Mouse (Mus musculus): Measurements from ENCODE around the gene Naglu. TPM values are rescaled to one million over a fixed set of nuclear protein-coding genes. Genes with fewer than 3 reads are reported as not detected.

Naglu gene
- total RNA-seq, 4 experiments from 2014 or later = 10.4 to 18.5 (median 12.8) TPM

DNA sequence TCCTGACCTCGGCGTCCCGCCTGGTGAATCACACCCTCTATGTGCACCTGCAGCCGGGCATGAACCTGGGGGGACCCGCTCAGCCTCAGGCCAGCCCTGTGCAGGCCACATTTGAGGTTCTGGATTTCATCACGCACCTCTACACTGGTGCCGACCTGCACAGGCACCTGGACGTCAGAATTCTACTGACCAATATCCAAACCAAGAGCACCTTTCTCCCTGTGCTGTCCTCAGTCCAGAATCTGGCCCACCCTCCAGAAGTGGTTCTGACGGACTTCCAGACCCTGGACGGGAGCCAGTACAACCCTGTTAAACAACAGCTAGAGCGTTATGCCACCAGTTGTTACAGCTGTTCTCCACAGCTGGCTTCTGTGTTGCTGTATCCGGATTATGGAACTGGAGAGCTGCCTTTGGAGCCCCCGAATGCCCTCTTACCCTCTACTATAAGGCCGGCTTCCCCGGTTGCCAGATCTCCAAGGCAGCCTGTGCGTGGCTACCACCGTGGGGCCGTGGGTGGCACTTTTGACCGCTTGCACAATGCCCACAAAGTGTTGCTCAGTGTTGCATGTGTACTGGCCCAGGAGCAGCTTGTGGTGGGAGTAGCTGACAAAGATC is 13.4 kb downstream of the Naglu start:
- no peak for DNase-seq (ENCODE audit: low spot score in 2 of 2)

DNA sequence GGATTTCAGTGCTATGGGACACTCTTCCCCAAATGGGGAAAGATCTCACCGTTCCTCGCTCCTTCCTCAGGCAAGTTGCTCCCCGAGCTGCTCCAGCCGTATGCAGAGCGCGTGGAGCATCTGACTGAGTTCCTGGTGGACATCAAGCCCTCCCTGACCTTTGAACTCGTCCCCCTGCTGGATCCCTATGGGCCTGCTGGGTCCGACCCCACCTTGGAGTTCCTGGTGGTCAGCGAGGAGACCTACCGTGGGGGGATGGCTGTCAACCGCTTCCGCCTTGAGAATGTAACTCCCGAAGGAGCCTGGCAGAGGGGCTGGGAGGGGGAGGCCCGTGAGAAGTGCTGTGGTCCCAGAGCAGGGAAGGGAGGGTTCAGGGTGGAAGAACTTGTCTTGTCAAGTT is 14.4 kb downstream of the Naglu start:
- DNase-seq (ENCODE audit: low spot score in 2 of 2) = no peak

DNA sequence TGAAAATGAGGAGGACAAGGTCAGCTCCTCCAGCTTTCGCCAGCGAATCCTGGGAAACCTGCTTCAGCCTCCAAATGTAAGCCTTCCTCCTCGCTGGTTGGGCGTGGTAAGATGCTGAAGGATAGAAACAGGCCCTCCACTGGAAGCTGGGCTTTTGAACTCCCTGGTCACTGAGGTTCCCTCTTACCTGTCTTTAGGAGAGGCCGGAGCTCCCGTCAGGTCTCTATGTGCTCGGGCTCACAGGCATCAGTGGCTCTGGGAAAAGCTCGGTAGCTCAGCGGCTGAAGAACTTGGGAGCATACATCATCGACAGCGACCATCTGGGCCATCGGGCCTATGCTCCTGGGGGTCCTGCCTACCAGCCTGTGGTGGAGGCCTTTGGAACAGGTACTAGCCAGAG is 15.0 kb downstream of the Naglu start:
- DNase-seq (ENCODE audit: low spot score in 2 of 2) = no peak

DNA sequence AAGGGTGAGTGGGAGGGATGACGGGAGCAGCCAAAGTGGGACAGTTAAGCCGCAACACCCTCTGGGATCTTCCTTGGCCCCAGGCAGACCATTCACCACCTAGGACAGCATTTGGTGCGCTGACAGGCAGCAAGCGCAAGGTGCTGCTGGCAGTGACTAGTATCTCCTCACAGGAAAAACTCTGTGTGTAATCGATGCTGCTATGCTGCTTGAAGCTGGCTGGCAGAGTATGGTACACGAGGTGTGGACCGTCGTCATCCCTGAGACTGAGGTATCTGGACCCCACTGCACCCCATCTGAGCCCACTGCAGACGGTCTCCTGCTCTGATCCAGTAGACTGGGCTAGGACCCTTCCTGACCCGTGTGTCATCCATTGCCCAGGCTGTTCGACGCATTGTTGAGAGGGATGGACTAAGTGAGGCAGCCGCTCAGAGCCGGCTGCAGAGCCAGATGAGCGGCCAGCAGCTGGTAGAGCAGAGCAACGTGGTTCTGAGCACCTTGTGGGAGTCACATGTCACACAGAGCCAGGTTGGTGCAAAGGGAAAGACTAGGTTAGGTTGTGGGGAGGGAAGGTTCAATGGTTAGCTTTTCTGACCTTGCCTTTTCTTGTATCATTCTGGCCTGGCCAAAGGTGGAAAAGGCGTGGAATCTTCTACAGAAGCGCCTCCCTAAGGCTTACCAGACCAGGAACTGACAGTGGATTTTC is 16.0 kb downstream of the Naglu start:
- DNase-seq (ENCODE audit: low spot score in 2 of 2) = no peak

DNA sequence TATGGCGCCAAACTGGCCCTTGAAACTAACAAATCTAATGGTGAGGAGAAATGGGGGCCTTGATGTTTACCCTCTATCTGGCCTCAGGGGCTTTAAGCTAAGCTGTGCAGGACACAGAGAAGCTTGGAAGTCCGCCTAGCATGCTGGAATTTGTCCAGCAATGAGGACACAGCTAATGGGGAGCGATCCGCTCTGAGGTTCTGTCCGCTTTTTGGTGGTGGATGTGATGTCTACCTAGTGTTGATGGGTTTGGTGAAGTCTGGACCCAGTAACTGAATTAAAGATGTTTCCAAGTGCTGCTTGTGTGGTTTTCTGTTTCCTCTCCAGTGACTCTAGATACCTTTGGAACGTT is 16.5 kb downstream of the Naglu start:
- DNase-seq (ENCODE audit: low spot score in 2 of 2) = no peak

DNA sequence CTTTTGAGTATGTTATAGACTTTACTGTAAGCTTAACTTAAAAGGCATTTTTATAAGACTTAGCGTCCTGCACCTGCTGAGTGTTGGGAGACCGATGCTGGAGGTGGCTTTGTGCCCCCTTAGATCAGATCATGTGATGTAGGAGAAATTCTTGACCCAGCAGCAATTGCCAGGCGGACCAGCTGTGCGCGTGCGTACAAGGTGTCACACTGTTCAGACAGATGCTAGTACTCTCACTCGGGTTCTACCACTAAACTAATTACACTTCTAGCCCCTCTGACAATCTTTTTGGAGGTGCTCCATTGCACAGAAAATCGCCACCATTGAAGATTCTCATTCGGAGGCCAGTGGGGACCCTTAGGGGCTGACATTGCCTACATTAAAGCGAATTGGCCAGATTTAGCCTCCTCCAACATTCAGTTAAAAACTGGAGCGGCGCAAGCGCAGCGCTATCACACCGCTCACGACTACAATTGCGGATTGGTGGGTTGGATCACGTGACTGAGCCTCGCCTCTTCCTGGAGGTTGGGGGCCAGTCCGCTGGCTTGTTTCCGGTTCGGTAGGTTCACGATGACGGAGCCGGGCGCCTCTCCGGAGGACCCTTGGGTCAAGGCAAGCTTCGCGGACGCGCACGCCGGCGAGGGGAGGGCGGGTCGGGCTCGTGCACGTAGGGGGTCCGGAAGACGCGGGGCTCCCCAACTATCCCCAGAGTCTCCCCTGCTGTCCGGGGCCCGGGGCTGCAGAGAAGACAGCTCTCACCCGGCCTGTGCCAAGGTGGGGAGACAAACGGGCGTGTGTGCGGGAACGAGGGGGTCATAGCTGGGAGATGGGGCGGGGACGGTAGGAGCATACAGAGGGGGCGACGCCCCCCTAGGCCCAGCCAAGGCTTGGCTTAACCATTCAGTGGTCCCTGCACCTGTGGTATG is 17.2 kb downstream of the Naglu start, which contains the start of gene Mlx:
Mlx (plus strand) TSS at position 522 of the 926 bp plus-strand sequence.
- peak; percentile 89 to 92 for DNase-seq (ENCODE audit: low spot score in 2 of 2)

DNA sequence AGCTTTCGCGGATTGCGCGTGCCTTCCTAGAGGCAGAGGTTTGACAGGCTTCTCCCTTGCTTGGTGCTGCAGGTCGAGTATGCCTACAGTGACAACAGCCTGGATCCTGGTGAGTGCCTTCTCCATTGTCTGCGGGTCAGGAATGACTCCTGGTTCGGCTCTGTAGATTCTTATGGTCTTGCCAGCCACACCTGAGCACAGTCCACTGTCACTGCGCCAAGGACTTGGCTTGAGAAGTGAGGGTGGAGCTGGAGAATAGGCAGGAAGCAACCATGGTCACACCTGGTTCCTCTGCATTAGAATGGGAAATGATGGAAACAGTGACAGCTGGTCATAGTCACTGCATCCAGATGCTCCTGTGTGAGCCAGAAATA is 17.9 kb downstream of the Naglu start:
- no peak for DNase-seq (ENCODE audit: low spot score in 2 of 2)

DNA sequence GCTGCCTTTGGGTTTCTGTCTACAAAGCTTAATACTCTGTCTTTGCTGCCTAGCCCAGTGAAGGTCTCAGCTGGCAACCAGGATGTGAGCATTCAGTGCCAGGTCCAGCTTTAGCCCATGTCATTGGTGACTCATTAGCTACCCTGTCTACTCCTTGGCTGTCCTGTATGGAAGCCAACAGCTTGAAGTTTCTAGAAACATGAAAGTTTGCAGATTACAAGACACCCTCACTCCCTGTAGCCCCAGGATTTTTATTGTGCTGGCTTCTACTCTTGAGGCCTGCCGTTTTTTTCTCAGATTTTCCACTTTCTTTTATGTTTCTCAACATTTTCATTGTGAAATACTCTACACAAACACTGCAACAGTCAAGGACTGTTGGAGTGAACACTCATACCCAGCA is 20.1 kb downstream of the Naglu start:
- DNase-seq (ENCODE audit: low spot score in 2 of 2) = no peak

DNA sequence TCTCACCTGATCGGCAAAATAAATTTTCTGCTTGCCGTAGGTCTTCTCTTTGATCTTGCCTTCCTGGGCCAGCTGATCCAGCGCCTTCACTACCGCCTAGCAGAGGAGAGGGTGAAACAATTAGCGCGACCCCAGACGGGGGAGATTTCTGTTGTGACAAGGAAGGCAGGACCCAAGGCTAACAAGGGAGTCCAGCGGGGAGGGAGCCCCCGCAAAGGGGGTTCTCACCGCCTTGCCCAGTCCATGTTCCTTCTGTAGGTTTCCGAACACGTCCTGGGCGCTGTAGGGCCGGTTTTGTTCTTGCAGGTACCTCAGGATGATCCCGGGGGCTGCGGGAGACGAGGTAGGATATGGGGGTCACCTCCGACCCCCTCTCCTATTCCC is 25.1 kb downstream of the Naglu start:
- peak in 1 of 2 experiments; percentile 36 for DNase-seq (ENCODE audit: low spot score in 2 of 2)

DNA sequence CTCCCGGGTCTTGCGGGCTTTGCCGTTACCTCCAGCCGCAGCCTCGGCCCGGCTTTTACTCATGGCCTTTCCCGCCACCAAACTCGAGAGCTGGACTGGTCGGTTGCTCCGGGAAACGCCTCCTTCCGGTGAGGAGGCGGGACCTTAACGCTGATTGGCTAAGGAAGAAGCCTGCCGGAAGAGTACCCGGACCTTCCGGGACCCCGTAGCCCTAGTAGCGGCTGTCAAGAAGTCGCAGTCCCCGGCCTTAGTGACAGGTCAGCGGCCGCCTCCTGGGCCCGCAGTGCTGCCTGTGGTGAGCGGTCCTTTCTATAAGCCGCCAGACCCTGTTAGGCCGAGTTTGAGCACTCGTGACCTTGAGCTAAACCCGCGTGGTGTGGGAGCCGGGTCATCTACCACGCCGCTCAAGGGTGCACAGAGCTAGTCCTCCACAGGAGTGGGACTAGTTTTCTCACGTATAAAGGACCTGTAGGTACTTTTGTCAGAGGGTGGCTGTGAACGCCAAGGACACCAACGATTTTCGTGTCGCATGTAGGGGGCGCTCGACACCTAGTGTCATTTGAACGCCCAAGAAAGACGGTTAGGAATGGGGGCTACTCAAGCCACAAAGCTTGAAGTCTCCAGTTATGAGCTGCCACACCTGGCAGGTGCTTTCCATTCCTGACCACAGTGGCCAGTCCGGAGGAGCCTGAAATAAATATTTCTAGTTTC is 25.7 kb downstream of the Naglu start, which contains the start of gene Psmc3ip:
Psmc3ip (minus strand) TSS at position 123 of the 711 bp plus-strand sequence.
- DNase-seq (ENCODE audit: low spot score in 2 of 2) = peak; percentile 87 to 95

DNA sequence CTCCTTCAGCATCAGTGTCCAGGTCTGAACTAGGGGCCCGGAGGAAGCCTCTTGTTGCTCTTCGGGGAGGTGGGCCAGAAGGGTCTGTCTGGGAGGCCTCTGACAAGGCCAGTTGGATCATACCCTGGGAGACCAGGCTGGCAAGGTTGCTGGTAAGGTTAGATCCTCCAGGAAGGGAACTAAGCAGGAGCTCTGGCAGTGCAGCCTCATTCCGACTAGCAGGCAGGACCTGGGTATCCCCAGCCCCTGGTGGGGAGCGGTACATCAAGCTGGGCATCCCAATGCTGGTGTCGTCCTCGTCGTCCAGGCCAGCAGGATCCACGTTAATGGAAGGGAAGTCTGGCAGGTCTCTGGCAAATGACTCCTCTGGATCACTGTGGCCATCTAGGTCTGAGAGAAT is 28.4 kb downstream of the Naglu start:
- DNase-seq (ENCODE audit: low spot score in 2 of 2) = no peak

DNA sequence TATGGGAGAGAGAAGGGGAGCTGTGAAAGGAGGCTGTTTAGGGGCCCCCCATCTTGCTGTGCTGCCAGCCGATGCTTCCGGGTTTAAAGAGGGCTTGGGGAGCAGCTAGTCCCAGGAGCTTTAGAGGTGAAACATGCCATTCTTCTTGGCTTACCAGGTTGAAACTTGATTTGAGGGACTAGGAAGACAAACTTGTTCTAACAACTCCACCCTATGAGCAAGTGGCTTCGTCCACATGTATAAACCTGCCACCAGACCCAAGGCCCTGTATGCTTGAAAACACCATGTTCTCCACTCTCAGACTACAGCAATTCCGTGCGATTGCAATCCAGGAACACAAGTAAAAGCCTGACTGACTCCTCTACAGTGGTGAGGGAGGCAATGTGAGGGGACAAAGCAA is 33.2 kb downstream of the Naglu start:
- DNase-seq (ENCODE audit: low spot score in 2 of 2) = no peak

DNA sequence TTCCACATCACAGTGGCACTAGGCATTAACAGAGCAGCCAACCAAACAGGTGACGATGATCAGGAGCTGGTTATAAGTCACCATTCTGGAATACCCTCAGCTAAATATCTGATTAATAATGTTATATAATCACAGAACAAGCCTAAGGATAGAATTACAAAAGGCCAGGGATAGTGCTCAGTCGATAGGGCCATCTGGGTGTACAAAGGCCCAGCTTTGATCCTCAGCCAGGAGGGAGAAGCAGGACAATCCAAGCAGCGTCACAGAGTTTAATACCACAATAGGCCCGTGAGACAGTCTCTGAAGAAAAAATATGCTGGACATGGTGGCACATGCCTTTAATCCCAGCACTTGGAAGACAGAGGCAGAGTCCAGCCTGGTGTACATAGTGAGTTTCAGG is 39.5 kb downstream of the Naglu start:
- no peak for DNase-seq (ENCODE audit: low spot score in 2 of 2)

DNA sequence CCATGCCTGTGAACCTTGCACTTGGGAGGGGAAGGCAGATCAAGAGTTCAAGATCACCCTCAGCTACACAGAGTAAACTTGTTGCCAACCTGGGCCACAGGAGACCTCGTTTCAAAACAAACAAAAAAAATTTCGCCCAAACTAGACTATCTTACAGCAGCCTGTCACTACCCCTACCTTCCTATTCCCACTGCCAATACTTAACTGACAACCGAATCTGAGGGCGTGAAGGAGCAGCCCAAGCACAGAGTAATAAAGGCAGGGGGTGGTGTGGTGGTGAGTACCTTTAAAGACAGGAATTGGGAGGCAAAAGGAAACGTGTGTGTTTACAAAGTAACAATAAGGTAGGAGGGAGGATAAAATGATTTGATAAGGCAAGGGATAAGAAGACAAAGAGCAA is 40.9 kb downstream of the Naglu start:
- DNase-seq (ENCODE audit: low spot score in 2 of 2) = no peak

DNA sequence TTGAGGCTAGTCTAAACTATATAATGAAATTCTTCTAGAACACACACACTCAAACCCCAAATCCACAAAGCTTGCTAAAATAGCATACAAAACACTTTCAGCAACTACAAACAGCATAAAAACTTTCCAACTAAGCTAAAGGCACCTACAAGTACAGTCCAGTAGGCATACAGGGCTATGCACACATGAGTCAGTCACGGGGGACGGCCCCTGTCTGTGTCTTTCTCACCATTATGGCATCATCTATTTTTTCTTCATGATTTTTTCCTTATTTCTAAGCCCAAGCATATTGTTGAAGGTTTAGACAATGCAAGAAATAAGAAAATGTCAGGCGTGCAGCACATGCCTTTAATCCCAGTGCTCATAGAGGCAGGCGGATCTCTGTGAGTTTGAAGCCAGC is 41.4 kb downstream of the Naglu start:
- no peak for DNase-seq (ENCODE audit: low spot score in 2 of 2)

DNA sequence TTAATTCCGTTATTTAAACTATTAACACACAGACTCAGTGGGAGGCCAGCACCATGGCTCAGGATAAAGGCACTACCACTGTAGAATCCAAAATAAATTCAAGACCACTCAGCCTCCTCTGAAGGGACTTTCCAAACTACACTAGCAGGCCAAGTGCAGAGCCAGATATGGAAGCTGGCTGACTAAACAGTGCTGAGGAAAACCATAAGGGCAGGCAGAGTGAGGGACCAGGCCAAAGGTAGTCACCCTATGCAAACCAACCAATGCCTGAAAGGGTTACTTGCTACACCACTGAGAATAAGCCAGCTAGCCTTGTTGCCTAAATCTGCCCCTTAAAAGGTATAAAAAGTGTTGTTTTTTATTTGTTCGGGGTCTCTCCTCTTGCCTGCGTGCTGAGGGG is 42.4 kb downstream of the Naglu start:
- DNase-seq (ENCODE audit: low spot score in 2 of 2) = no peak

DNA sequence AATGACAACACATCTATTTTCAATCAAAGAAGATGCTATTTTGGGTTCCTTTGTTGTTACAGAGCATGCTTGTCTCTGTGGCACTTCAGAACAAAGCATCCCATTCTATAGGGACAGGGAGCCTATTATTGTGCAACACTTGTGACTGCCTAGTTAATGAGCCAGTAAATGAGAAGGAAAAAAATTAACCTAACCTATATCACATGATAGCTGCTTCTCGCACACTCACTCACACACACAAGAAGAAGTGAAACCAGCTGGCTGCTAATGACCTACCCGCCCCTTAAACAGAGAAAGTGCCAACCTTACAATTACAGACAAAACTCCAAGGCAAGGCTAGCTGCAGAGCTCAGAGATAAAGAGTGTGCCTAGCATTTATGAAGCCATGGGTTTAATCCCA is 45.8 kb downstream of the Naglu start:
- no peak for DNase-seq (ENCODE audit: low spot score in 2 of 2)

DNA sequence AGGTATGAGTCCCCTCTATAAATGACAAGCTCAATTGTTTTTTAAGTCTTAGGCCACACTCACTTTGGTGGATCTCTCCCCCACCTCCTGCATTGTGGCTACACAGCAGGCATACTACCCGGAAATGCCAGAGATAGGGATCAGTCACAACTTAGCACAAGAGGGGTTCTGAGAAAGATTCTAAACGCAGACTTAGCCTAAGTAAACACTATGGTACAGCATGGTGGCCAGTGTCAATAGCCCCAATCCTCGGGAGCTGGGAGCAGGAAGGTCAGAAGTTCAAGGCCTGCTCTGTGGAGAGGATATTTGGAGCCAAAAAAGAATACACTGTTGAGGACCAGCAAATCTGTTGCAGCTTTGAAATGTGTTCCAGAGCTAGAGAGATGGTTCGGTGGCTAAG is 48.3 kb downstream of the Naglu start:
- DNase-seq (ENCODE audit: low spot score in 2 of 2) = no peak

DNA sequence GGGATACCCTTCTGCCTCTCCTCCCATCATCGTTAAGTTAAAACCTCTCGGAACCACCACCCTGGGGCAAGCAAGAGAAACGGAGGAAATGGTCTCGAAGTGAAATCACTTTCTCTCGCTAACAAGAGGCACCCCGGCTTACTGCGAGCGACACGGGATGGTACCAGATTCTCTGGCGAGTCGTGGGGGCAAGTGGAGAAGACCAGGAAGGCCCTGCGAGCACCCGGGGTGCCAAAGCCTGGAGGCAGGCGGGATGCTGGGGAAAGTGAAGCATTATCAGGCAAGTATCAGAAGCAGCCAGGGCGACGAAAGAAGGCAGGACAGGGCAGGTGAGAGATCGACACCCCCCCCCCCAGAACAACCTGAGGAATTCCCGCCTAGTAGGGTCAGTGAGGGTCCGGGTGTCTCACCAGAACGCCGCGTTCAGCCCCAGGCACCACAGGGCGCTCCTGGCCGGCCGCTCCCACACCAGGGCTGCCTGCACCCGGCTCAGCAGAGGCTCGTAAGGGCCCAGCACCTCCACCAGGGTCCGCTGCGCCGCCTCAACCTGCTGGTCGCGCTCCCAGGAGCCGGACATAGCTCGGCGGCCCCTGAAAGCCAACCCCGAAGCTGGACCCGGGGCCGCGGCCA is 49.4 kb downstream of the Naglu start:
- no peak for DNase-seq (ENCODE audit: low spot score in 2 of 2)

DNA sequence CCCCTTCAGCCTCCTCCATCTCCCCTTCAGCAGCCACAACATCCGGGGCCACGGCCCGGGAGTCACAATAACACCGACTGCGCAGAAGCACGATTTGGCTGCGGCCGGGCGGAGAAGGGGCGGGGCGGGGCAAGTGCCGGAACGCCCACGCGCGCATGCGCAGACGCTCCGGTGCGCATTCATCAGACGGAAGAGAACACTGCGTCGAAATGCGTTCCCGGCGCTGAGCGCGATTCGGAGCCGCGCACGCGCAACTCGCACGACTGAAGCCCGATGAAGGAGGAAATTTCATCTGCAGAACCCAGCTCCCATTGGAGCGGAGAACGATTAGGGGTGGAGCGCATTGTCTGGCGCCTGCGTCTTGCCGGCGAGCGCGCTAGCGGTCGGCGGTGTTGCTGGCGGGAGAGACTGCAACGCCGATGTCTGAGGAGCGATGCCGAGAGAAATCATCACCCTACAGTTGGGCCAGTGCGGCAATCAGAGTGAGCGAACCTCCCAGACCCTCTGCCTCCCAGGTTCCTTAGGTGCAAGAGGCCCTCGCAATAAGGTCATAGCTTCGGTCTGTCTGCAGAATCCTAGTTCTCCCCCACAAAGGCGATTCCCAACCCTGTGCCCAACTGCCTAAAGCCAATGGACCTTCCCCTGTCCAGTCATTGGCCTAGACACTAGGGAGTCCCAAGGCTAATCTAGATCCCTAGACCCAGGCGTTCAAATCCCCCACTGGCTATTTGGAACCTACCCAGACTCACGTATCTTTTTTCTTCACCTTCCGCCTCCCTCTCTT is 50.1 kb downstream of the Naglu start, which contains the start of the genes Retreg3 and Tubg1:
Retreg3 (minus strand) TSS at position 133 of the 784 bp plus-strand sequence.
Tubg1 (plus strand) TSS at position 178 of the 784 bp plus-strand sequence.
- DNase-seq (ENCODE audit: low spot score in 2 of 2) = peak; percentile 99
